Mouse (Mus musculus) liver, embryonic 16.5 days (tissue): ENCODE results near the gene Tmem239. TPM values are rescaled to one million over a fixed set of nuclear protein-coding genes. Genes with fewer than 3 reads are reported as not detected.

Experiments
- ATAC-seq: fragments of 200-750 bp; cut with Nextera tagmentation; 2 replicates; pipeline ENCODE4 v1.8.0; 2017; ENCODE audit warnings: low read depth, mild to moderate bottlenecking, moderate number of reproducible peaks, moderate library complexity
- H3K27ac ChIP-seq: fragments of 300-500 bp; sonication (generic); 2 replicates; pipeline ENCODE4 v1.5.1; 2014; ENCODE audit warnings: mild to moderate bottlenecking, low read length
- H3K27me3 ChIP-seq: fragments of 300-500 bp; sonication (generic); 2 replicates; pipeline ENCODE4 v1.6.1; 2014; ENCODE audit warnings: low read depth, low read length, mixed read lengths; ENCODE audit not compliant: control insufficient read depth, insufficient read depth
- H3K36me3 ChIP-seq: fragments of 300-500 bp; sonication (generic); 2 replicates; pipeline ENCODE4 v1.6.1; 2014; ENCODE audit warnings: mild to moderate bottlenecking; ENCODE audit not compliant: control insufficient read depth, insufficient read depth
- H3K4me1 ChIP-seq: fragments of 300-500 bp; sonication (generic); 2 replicates; pipeline ENCODE4 v1.6.1; 2014; ENCODE audit warnings: low read depth, low read length, mixed read lengths; ENCODE audit not compliant: control insufficient read depth
- H3K4me2 ChIP-seq: fragments of 300-500 bp; sonication (generic); 2 replicates; pipeline ENCODE4 v1.6.1; 2014; ENCODE audit warnings: low read depth, low read length, mixed read lengths
- H3K4me3 ChIP-seq: fragments of 300-500 bp; sonication (generic); 2 replicates; pipeline ENCODE4 v1.5.1; 2014; ENCODE audit warnings: low read depth, mild to moderate bottlenecking, low read length
- H3K9ac ChIP-seq: fragments of 300-500 bp; sonication (generic); 2 replicates; pipeline ENCODE4 v1.6.1; 2014; ENCODE audit warnings: low read depth, low read length
- H3K9me3 ChIP-seq: fragments of 300-500 bp; sonication (generic); replicated peaks from 2 replicates; pipeline ENCODE4 v1.6.1; 2016; ENCODE audit warnings: low read length; ENCODE audit not compliant: control insufficient read depth
- WGBS: fragments of 180-500 bp; shearing (Covaris S2); extraction: QIAGEN DNeasy Blood & Tissue Kit; methylation state at CpG from one replicate; pipeline ENCODE4 v1.1.7; 2014; ENCODE audit not compliant: insufficient replicate concordance; 5-methylcytosine and 5-hydroxymethylcytosine counted together
- polyA plus RNA-seq: library from polyadenylated mRNA; unstranded; fragments of >200 nt; fragmentation: Nextera tagmentation; extraction: Ambion mirVana; gene quantifications from 2 replicates; pipeline ENCODE4 v1.2.1, GENCODE M21; 2015

The Tmem239 gene
- polyA plus RNA-seq, 1 experiment from 2014 or later, result not detected

- peaks cover 34% of the 10 kb centered on the region for H3K4me1 ChIP-seq
- no peak for ATAC-seq
- H3K4me3 ChIP-seq, result no peak overlapping the region
- no peak overlapping the region for H3K4me2 ChIP-seq
- no peaks in the 10 kb centered on the region for H3K9me3 ChIP-seq
- peaks cover 7% of the 10 kb centered on the region; the same call in 1 of the 2 replicates for H3K27me3 ChIP-seq
- 72% methylated on average over 6 of the region's 6 CpGs for WGBS
- no peak overlapping the region for H3K27ac ChIP-seq
- no peaks in the 10 kb centered on the region for H3K36me3 ChIP-seq
- no peak overlapping the region for H3K9ac ChIP-seq
Measured at GRCm38 (mm10) chr2:130453421-130453820, 47.1 kb downstream of the Tmem239 start.

DNA sequence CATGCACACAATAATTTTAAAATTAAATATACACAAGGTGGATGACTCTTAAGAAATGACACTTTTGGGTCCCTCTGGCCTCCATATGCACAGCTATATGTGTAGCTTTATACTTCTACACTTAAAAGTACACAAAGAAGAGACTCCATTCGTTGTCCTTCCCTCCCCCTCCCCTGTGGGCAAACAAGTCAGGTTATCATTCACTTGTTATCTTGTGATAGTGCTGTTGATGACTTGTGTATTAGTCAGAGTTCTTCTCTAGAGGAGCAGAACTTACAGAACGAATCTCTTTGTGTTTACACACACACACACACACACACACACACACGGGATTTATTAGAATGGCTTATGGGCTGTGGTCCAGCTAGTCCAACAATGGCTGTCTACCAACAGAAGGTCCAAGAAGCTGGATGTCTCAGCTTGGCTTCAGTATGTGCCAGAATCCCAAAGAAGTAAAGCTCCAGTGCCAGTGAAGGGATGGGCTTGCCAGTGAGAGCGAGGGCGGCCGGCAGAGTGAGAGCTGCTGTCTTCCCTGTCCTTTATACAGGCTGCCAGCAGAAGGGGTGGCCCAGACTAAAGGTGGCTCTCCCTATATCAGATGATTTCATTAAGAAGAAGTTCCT, 48.6 kb downstream of the Tmem239 start:
- Histone ChIP-seq H3K27me3 (no peaks in the 10 kb centered on the region), H3K9me3 (no peaks in the 10 kb centered on the region), H3K36me3 (no peaks in the 10 kb centered on the region), H3K4me2 (no peak overlapping the region), H3K4me3 (no peak overlapping the region), H3K4me1 (peaks cover 26% of the 10 kb centered on the region), H3K27ac (no peak overlapping the region), H3K9ac (no peak overlapping the region)
- WGBS, result 68% methylated on average over 6 of the region's 6 CpGs
- no peak for ATAC-seq

Other genes with a start within 250 kb of the Tmem239 start
- 231 and 249 TPM in 2 replicates for gene Snrpb, start 227.1 kb upstream of the Tmem239 start, polyA plus RNA-seq
- 0.04 and 0.11 TPM in 2 replicates for gene Tmc2, start 211.3 kb upstream of the Tmem239 start, polyA plus RNA-seq
- gene Nop56, start 132.0 kb upstream of the Tmem239 start, polyA plus RNA-seq, result 120 and 130 TPM in 2 replicates
- 106 and 108 TPM in 2 replicates for gene Idh3b, start 121.9 kb upstream of the Tmem239 start, polyA plus RNA-seq
- gene Ebf4, start 111.3 kb upstream of the Tmem239 start, polyA plus RNA-seq, result 0.05 TPM in 2 replicates
- 2.5 and 5.0 TPM in 2 replicates for gene Cpxm1, start 8.9 kb upstream of the Tmem239 start, polyA plus RNA-seq
- not detected in 2 replicates for gene Gm28372, start 1.2 kb upstream of the Tmem239 start, polyA plus RNA-seq
- gene 1700020A23Rik, start 1.2 kb upstream of the Tmem239 start, polyA plus RNA-seq, result not detected in 2 replicates
- 33.0 and 39.3 TPM in 2 replicates for gene Vps16, start 17.9 kb downstream of the Tmem239 start, polyA plus RNA-seq
- gene Pced1a, start 18.2 kb downstream of the Tmem239 start, polyA plus RNA-seq, result 3.2 and 3.8 TPM in 2 replicates
- gene Ptpra, start 43.8 kb downstream of the Tmem239 start, polyA plus RNA-seq, result 26.7 and 29.6 TPM in 2 replicates
- 30.9 and 34.3 TPM in 2 replicates for gene Mrps26, start 157.3 kb downstream of the Tmem239 start, polyA plus RNA-seq
- not detected in 2 replicates for gene Oxt, start 169.7 kb downstream of the Tmem239 start, polyA plus RNA-seq
- gene Avp, start 176.1 kb downstream of the Tmem239 start, polyA plus RNA-seq, result not detected in 2 replicates
- gene Fastkd5, start 223.5 kb downstream of the Tmem239 start, polyA plus RNA-seq, result 7.9 and 8.8 TPM in 2 replicates
- gene Ubox5, start 223.6 kb downstream of the Tmem239 start, polyA plus RNA-seq, result 4.1 and 4.5 TPM in 2 replicates
- gene Lzts3, start 236.3 kb downstream of the Tmem239 start, polyA plus RNA-seq, result 1.6 and 1.9 TPM in 2 replicates